Mouse (Mus musculus) macrophage (primary cell): ENCODE measurements around the gene Zfp93. TPM values are rescaled to one million over a fixed set of nuclear protein-coding genes. Genes with fewer than 3 reads are reported as not detected.

Experiments used
- H3K27ac ChIP-seq: fragments of 350-480 bp; formaldehyde crosslinking; 2 replicates; pipeline ENCODE4 v1.9.0; 2021
- H3K36me3 ChIP-seq: fragments of 350-480 bp; formaldehyde crosslinking; 2 replicates; pipeline ENCODE4 v1.9.0; 2021; ENCODE audit errors: inconsistent target
- H3K4me3 ChIP-seq: fragments of 350-480 bp; formaldehyde crosslinking; 2 replicates; pipeline ENCODE4 v1.9.0; 2021; ENCODE audit errors: inconsistent target
- H3K79me2 ChIP-seq: fragments of 350-480 bp; formaldehyde crosslinking; 2 replicates; pipeline ENCODE4 v1.9.0; 2021; ENCODE audit errors: inconsistent target
- WGBS: methylation state at CpG from one replicate; pipeline ENCODE4 v1.1.7; 2026; ENCODE audit warnings: inconsistent platforms; ENCODE audit not compliant: missing documents; 5-methylcytosine and 5-hydroxymethylcytosine counted together
- polyA plus RNA-seq: library from polyadenylated mRNA; stranded (reverse); fragments of 250-400 nt; gene quantifications from 3 replicates; pipeline ENCODE4 v1.2.4, GENCODE M21; 2018; ENCODE audit warnings: inconsistent platforms

Gene Zfp93
- polyA plus RNA-seq, 1 experiment from 2014 or later: 0.66 TPM

DNA sequence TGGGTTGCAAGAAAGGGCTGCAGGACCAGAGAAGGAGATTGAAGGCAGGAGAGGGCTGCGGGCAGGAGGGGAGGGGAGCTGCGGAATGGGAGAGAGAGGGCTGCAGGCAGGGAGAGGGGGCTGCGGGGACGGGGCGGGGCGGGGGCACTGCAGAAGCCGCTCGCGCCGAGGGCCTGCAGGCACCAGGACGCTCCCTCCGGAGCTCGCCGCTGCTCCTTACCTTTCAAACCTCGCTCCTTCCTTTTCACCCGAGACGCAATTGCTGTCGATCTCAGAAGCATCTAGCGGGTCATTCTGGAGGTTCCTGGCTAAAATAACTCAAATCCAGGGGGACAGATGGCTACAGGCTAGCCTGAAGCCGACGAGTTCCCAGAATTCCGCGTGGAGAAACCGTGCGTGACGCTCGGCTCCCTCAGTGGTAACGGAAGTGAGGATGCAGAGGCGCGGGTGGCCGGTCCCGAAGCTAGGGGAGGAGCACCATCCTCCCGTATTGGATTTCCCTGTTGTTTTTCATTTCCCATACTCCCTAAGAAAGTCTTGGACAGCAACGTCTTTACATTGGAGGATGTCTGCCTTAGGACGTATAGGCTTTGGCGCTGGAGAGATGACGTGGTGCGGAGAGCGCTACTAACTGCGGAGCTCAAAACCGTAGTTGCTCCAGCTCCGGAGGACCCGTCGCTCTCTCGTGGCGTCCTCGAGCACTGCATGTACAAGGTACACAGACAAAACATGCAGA is 28.9 kb downstream of the Zfp93 start:
- 1% methylated on average over 41 of the region's 47 CpGs for WGBS
- Histone ChIP-seq H3K36me3 (peaks cover 20% of the 10 kb centered on the region; the same call in 1 of the 2 replicates), H3K27ac (peak overlapping the region; percentile 25; the same call in 1 of the 2 replicates), H3K4me3 (peak overlapping the region; percentile 84), H3K79me2 (no peaks in the 10 kb centered on the region)

DNA sequence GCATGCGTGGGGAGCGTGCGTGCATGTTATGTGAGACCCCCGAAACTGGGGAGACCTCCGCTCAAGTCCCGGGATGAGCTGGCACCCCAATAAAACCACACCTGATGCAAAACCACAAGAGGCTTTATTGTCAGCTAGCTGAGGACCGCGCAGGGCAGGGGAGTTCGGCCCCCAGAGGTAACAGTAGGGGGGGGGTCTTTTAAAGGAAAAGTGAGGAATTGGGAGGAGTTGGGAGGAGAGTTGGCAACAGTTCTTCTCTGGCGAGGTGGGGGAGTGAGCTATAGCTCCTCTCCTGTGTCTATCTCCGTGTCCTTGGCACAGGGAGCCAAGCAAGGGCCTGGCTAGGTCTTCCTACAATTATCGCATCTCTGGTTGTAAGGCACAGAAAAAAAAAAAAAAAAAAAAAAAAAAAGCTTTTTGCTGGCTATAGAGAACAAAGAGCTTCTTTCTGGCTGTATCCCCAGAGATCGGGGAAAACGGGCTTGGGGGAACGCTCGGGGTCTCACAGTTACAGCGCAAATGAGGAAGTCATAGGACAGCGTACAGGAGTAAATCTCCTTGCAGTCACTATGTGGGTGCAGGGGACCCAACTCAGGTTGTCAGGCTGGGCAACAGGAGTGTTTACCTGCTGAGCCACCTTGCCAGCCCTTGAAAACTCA is 29.7 kb downstream of the Zfp93 start:
- peaks cover 13% of the 10 kb centered on the region; the same call in 1 of the 2 replicates for H3K36me3 ChIP-seq
- 5% methylated on average over 17 of the region's 18 CpGs for WGBS
- no peak overlapping the region for H3K27ac ChIP-seq
- H3K79me2 ChIP-seq: no peaks in the 10 kb centered on the region
- H3K4me3 ChIP-seq: peak overlapping the region; percentile 84

DNA sequence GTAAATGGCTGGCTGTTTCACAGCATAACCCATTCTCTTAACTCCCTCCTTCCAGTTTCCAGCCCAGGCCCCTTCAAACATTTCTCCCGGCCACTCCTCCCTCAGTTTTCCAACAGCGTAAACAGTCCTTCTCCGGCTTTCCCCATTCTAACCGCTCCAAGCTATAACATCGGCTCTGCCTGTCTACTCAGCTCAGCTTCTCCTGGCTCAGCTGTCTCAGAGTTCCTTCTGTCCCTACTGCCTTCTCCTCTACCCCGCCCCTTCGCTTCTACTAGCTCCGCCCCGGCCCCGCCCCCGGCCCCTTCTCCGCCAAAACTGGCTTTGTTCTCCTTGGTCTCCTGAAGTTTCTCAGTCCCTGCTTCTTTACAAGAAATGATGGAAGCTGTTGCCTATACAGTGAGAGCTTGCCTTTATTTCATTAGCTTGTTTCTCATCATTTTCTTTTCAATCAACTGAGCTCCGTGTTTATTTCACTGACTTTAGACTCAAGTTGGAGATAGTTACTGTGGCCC is 30.6 kb downstream of the Zfp93 start, which contains the start of gene Zfp61:
Gene Zfp61, minus strand, starts transcription at position 462 of the 512 bp plus-strand sequence.
- WGBS: 5% methylated on average over 13 of the region's 13 CpGs
- peaks cover 5% of the 10 kb centered on the region; the same call in 1 of the 2 replicates for H3K36me3 ChIP-seq
- H3K27ac ChIP-seq: no peak within 1 kb of the TSS
- H3K79me2 ChIP-seq: no peaks in the 10 kb centered on the region
- H3K4me3 ChIP-seq: peak within 1 kb of the TSS; percentile 84; the same call in 1 of the 2 replicates

DNA sequence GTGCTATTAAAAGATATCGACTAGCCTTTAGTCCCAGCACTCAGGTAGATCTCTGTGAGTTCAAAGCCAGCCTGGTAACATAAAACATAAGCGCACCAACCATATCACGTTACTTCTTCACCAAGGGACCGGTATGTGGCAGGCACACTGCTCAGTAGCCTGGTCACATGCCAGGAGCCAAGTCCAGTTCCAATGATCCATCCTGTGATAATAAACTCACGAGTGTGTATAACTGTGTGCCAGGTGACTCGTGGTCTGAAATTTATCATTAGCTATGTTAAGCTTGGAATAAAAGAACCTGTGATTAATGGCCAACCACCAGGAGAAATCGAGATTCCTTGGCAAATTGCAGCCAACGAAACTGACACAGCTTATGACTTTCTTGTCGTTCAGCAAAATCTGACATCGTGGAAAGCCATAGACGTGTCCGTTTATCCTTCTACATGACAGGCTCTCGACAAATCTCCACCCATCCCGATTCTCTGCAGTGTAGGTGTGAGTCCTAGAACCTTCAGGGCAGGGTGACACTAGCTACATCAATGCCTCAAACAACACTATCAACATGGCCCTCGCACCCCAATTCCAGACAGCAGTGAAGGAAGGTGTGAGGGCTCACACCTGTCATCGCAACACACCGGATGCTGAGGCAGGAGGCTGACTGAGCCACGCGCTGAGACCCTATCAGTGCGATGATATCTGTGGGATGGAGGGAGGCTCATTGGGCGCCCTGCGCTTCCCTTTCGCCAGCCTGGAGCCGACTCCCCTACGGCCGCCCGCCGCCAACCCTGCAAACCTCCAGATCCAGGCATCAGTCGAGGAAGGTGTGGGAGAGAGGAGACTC is 45.7 kb downstream of the Zfp93 start:
- WGBS: 34% methylated on average over 29 of the region's 29 CpGs
- Histone ChIP-seq H3K79me2 (no peaks in the 10 kb centered on the region), H3K36me3 (peaks cover 11% of the 10 kb centered on the region; the same call in 1 of the 2 replicates), H3K4me3 (peak overlapping the region; percentile 67), H3K27ac (no peak overlapping the region)

DNA sequence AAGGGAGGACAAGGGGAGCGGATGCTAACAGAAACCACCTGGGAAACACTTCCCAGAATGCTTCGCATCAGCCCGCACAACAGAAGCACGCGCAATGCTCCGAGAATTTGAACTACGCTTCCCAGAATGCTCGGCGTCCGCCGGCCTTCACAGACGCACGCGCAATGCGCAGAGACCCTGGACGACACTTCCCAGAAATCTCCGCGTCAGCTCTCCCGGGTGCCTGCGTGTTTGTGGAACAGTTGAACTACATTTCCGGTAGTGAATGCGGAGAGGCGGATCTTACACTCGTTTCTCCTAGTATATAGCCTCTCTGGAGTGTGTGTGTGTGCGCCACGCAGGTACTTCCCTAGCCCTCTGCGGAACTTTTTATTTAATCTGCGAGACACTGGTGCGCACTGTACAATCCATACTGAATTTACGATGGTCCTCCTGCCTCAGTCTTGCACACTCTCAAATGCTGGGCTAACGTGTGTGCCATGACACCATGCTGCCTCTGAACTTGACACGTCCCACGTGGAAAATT is 46.4 kb downstream of the Zfp93 start, which contains the start of gene Zfp94:
Gene Zfp94, minus strand, starts transcription at position 100 of the 526 bp plus-strand sequence.
- WGBS: under 1% methylated on average over 33 of the region's 33 CpGs
- Histone ChIP-seq H3K79me2 (no peaks in the 10 kb centered on the region), H3K36me3 (peaks cover 7% of the 10 kb centered on the region; the same call in 1 of the 2 replicates), H3K27ac (peak within 1 kb of the TSS; percentile 32; the same call in 1 of the 2 replicates), H3K4me3 (peak within 1 kb of the TSS; percentile 67)

DNA sequence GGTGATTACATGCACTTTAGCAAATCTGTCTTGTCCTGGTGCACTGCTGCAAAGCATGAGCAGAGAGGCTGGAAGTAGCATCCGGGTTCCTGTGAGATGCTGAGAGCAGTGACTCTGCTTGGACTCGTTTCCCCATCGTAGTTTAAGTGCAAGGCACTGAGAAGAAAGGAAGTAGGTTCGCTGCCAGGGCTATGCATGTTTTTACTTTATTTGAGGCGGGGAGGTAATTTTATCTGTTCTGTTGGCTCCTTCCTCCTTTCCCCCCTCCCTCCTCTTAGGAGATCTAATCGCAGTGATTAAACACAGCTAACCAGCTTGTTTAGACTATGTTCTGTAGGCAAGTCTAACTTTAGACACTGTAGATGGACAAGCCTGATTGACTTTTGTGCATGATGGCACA is 48.7 kb downstream of the Zfp93 start:
- Histone ChIP-seq H3K27ac (no peak overlapping the region), H3K4me3 (no peak overlapping the region), H3K36me3 (no peaks in the 10 kb centered on the region), H3K79me2 (no peaks in the 10 kb centered on the region)
- WGBS: 10% methylated on average over 4 of the region's 6 CpGs

DNA sequence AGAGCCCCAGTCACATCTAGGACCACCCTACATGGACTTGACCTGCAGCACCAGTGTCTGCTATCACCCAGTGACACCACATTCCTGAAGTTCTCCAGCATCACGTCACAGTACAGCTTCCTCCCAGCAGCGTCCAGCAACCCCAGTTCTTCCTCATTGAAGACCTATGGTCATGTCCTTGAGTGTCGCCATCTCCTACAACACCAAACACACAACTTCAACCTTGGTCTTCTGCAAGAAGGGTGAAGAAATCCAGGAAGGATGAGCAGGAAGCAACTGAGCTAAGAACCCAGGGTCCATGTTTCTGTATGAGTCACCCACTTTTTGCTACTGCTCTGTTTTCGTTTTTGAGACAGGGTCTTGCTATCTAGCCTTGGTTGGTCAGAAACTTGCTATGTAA is 52.4 kb downstream of the Zfp93 start:
- no peaks in the 10 kb centered on the region for H3K79me2 ChIP-seq
- H3K36me3 ChIP-seq: no peaks in the 10 kb centered on the region
- H3K4me3 ChIP-seq: no peak overlapping the region
- H3K27ac ChIP-seq: no peak overlapping the region
- 79% methylated on average over 4 of the region's 4 CpGs for WGBS

DNA sequence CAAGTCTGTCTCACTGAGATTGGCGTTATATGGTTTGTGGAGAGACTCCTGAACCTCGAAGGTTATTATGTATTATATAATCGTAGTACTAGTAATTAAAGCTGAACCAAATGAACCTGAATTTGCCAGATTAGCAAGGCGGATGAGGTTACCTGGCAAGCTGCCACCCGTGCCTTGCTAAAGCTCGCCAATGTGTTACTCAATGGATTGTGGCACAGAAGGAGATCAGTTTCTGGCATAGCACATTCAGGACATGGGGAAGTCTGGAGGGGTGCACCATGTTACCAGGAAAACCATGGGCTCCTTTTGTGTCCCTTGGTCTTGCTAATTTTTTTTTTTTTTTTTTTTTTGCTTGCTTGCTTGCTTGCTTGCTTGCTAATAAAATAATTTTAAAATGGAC is 55.0 kb downstream of the Zfp93 start:
- no peak overlapping the region for H3K4me3 ChIP-seq
- 92% methylated on average over 6 of the region's 6 CpGs for WGBS
- no peaks in the 10 kb centered on the region for H3K79me2 ChIP-seq
- H3K36me3 ChIP-seq: no peaks in the 10 kb centered on the region
- H3K27ac ChIP-seq: no peak overlapping the region

DNA sequence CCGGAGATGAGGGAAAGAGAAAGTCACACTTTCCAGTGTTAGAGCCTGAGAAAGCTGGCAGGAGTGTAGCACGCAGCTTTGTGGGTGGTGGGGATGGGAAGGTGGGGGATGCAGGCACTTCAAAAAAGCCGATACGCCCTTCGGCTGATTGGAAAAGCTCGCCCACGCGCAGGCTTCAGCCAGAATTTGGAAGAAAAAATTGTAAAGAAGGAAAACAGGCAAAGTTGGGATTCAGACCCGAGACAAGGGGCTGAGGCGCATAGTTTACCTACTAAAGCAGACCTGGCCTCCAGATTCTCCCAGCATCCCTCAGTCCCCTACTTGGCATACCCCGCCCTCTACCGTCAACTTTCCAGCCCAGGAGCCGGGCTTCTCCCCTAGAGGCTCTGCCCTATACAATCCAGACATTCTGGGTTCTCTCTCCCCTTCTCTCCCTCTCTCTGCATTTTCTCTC is 55.5 kb downstream of the Zfp93 start:
- no peak overlapping the region for H3K27ac ChIP-seq
- H3K4me3 ChIP-seq: no peak overlapping the region
- H3K36me3 ChIP-seq: no peaks in the 10 kb centered on the region
- H3K79me2 ChIP-seq: no peaks in the 10 kb centered on the region
- WGBS: 22% methylated on average over 13 of the region's 13 CpGs

DNA sequence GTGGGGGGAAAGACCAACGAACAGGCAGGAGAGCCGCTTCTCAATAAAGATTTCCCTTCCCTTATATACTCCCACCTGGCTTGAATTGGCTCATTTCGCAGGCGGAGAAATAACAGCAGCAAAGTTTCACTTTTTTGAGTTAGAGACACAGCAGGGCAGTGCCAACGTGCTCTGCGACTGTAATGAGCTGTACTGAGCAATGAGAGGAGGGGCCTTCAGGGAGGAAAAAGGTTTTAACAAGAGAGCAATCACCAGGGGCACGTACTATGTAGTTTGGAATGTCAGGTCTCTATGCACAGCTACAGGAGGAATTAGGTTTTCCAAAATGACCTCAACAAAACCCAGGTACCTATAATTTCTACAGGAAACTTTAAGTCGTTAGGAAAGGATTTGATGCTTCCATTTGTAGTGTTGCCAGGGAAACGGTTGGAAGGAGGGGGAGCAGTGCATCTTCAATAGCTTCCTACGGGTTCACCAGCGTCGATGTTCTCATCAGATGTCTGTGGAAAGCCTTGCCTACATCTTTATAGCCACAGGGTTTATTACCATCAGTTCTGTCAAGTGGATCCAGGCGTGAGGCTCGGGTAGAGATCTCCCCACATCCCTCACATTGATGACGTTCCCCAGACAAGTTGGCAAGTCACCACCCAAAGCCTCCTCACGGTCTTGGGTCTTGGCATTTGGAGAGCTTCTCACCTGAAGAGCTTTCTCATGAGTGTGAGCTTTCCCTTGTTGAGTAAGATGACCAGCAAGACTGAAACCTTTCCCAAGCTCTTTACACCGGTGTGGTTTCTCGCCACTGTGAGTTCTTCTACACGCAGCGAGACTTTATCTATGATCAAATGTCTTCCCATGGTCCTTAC is 56.3 kb downstream of the Zfp93 start:
- Histone ChIP-seq H3K36me3 (no peaks in the 10 kb centered on the region), H3K4me3 (no peak overlapping the region), H3K79me2 (no peaks in the 10 kb centered on the region), H3K27ac (no peak overlapping the region)
- 57% methylated on average over 20 of the region's 20 CpGs for WGBS

Other genes starting within 250 kb of the Zfp93 start
- not detected in 3 replicates for gene Vmn1r183, start 217.2 kb upstream of the Zfp93 start, polyA plus RNA-seq
- 6.8 to 10.4 TPM (median 9.0 TPM) in 3 replicates for gene Zfp180, start 188.5 kb upstream of the Zfp93 start, polyA plus RNA-seq
- gene Zfp112, start 158.1 kb upstream of the Zfp93 start, polyA plus RNA-seq: 0.21 to 0.39 TPM (median 0.21 TPM) in 3 replicates
- 1.7 to 4.9 TPM (median 2.7 TPM) in 3 replicates for gene Zfp235, start 136.3 kb upstream of the Zfp93 start, polyA plus RNA-seq
- gene Zfp114, start 95.4 kb upstream of the Zfp93 start, polyA plus RNA-seq: 0.06 to 0.09 TPM in 2 of 3 replicates, not detected in the other
- 3.9 to 7.1 TPM (median 4.4 TPM) in 3 replicates for gene Zfp111, start 59.0 kb upstream of the Zfp93 start, polyA plus RNA-seq
- gene Zfp109, start 32.9 kb upstream of the Zfp93 start, polyA plus RNA-seq: 0.92 to 1.6 TPM (median 1.1 TPM) in 3 replicates
- 1.1 to 2.5 TPM (median 1.6 TPM) in 3 replicates for gene Zfp108, start 15.6 kb upstream of the Zfp93 start, polyA plus RNA-seq
- gene Zfp61, start 30.8 kb downstream of the Zfp93 start, polyA plus RNA-seq: 5.6 to 8.2 TPM (median 7.2 TPM) in 3 replicates
- gene Zfp94, start 46.2 kb downstream of the Zfp93 start, polyA plus RNA-seq: 1.0 to 2.1 TPM (median 1.5 TPM) in 3 replicates
- gene Tescl, start 63.5 kb downstream of the Zfp93 start, polyA plus RNA-seq: not detected in 3 replicates
- gene Lypd5, start 78.8 kb downstream of the Zfp93 start, polyA plus RNA-seq: not detected in 3 replicates
- 11.1 to 85.5 TPM (median 12.1 TPM) in 3 replicates for gene Kcnn4, start 99.8 kb downstream of the Zfp93 start, polyA plus RNA-seq
- 19.7 to 29.3 TPM (median 20.3 TPM) in 3 replicates for gene Smg9, start 129.2 kb downstream of the Zfp93 start, polyA plus RNA-seq
- gene Irgc1, start 181.9 kb downstream of the Zfp93 start, polyA plus RNA-seq: not detected in 3 replicates
- gene Plaur, start 192.1 kb downstream of the Zfp93 start, polyA plus RNA-seq: 37.1 to 79.3 TPM (median 71.4 TPM) in 3 replicates
- not detected in 3 replicates for gene Cadm4, start 211.6 kb downstream of the Zfp93 start, polyA plus RNA-seq
- gene Zfp428, start 236.6 kb downstream of the Zfp93 start, polyA plus RNA-seq: 0.60 to 3.0 TPM (median 0.77 TPM) in 3 replicates
- not detected in 3 replicates for gene AC161166.1, start 242.0 kb downstream of the Zfp93 start, polyA plus RNA-seq